Mouse (Mus musculus): ENCODE results near the gene Bysl.
"Not testable (repeated sequence)": the region's sequence is repeated elsewhere in the genome, so short reads cannot be mapped to it uniquely, and the experiment has no call there.

Gene Bysl

GRCm38 (mm10) chr17:47618556-47619311 is 7.4 kb upstream of the Bysl start:
- DNase-seq, result peak; percentile 34 to 53

GRCm38 (mm10) chr17:47617605-47618307 is 6.5 kb upstream of the Bysl start:
- no peak for DNase-seq

DNA sequence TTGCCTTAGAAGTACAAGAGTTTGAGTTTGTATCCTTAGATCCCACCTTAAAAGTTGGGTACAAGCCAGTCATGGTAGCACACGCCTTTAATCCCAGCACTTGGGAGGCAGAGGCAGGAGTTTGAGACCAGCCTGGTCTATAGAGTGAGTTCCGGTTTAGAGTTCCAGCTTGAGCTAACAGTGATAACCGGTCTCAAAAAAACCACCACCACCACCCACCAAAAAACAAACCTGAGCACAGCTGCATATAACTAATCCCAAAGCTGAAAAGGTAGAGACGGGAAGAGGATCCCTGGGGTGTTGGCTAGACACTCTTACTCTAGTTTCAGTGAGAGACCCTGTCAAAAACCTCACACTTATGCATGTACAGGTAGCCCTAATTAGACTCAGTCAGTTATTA is 5.4 kb upstream of the Bysl start:
- DNase-seq, result no peak

GRCm38 (mm10) chr17:47616119-47616518 is 4.8 kb upstream of the Bysl start:
- DNase-seq, result no peak

DNA sequence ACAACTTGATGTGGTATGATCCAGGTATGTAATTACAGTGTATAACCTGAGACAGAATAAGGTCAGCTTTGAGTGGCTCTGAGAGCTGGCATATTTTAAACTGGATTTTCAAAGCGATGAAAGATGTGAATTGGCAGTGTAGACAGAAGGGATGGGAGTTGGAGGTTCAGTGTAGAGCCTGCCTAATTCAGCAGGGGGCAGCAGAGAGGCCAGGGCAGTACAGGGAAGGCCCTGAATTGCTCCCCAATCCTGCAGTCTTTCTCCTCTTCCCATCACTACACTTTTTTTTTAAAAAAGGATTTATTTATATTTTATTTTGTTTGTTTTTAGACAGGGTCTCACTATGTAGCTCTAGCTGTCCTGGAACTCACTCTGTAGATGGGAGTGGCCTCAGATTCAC is 2.7 kb upstream of the Bysl start:
- peak in 1 of 2 experiments; percentile 43 for DNase-seq

DNA sequence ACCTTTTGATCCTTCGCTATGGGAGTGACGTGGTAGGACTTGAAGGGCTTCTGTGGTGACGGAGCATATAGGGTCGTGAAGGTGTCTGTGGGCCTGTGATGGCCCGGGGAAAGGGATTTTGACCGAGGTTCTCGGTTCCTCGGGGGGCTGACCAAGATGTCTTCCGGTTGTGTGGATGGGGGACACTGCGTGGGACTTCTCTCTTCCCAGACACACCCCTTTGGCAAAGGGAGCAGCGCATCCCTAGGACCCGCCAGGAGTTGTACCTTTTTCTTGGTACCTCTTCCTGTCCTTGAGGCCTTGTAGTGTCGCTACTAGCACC is 330 bp upstream of the Bysl start:
- DNase-seq, result no peak

- no peak for DNase-seq
Observed at GRCm38 (mm10) chr17:47609182-47609581, 2.1 kb downstream of the Bysl start.

DNA sequence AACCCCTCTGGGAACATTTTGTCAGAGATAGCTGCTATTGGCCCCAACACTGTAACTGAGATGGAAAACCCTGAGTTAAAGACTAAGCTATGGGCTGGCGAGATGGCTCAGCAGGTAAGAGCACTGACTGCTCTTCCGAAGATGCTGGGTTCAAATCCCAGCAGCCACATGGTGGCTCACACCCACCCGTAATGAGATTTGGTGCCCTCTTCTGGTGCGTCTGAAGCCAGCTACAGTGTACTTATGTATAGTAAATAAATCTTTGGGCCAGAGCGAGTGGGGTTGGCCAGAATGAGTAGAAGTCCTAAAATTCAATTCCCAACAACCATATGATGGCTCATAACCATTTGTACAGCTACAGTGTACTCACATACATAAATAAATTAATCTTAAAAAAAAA is 5.1 kb downstream of the Bysl start:
- no peak for DNase-seq

DNA sequence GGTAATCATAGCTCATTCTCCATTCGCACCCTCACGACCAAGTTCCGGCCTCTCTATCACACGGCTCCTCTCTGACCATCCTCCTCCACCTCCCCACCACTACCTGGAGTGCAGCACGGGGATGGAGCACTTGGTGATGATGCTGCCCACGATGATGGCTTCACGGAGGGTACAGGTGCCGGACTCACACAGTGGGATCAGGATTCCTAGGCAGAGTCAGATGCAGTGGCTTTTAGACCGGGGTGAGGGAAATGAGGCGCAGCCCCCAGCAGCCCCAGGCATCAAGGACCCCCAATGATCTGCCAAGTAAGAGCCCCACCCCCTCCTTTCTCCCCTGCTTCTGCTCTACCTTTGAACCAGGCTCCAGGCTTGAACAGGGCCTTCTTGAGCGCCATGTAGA is 9.0 kb downstream of the Bysl start:
- DNase-seq, result no peak

DNA sequence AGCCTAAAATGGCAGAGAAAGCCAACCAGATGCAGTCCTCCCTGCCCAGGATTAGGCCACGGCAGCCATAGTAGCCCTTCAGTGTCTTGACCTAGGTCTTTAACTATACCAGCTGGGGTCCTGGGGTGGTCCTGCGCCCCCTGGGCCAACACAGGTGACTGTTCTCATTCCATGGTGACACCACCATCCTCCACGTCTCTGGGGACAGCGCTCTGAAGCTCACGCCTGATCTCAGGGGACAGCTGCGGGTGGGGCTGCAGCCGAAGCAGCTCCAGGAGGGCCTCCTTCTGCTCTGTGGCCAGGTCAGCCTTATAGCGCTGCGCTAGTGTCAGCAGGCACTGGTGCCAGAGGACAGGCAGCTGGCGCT is 9.9 kb downstream of the Bysl start:
- no peak for DNase-seq

DNA sequence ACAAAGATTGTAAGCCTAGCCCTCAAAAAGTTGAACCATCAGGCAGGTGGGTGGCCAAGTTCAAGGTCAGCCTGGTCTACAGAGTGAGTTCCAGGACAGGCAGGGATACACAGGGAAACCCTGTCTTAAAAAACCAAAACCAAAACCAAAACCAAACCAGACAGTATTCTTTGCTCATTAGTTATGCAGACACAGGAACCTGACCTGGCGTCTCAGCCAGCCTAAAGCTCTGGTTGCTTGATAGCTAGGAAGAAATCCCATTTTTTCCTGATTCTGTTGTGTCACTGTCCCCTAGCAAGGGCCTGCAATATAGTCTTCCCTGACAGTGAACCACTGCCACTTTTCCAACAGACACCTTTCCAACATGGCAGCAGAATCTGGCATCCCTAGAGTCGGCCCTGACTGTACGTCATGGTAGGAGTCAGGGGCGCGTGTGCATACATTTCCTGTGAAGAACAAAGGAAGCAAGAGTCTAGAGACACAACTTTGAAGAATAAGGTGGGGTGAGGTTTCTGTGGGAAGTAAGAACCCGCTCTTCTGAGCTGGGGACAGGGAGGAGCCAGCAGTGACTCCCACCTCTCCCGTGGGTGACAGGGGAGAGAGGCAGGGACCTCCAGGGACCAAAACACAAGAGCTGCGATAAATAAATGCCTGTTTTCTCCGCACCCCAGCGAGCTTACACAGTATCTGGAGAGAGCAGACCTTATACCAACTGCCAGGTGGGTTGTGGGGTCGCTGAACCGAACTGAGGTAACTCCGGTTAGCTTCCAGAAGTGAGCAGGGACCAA is 10.5 kb downstream of the Bysl start:
- no peak for DNase-seq

- DNase-seq, result no peak
Observed at GRCm38 (mm10) chr17:47599511-47600297, 11.6 kb downstream of the Bysl start.

GRCm38 (mm10) chr17:47598580-47599304 is 12.6 kb downstream of the Bysl start:
- DNase-seq, result not testable (repeated sequence)

GRCm38 (mm10) chr17:47597838-47598579 is 13.3 kb downstream of the Bysl start:
- DNase-seq, result peak; percentile 37 to 49

DNA sequence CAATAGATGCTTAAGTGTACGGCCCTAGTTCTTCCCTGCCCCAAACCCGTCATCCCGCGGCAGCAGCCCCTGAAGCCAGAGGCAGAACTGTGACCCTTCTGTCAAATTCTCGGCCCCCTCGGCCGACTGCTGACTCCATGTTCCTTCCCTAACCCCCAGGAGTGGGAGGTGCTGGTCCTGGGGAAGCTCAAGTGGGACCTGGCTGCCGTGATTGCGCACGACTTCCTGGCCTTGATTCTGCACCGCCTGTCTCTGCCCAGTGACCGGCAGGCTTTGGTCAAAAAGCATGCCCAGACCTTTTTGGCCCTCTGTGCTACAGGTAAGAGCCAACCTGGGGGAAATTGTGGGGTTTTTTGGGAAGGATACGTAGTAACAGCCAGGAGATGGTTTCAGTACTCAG is 14.0 kb downstream of the Bysl start:
- DNase-seq, result no peak

DNA sequence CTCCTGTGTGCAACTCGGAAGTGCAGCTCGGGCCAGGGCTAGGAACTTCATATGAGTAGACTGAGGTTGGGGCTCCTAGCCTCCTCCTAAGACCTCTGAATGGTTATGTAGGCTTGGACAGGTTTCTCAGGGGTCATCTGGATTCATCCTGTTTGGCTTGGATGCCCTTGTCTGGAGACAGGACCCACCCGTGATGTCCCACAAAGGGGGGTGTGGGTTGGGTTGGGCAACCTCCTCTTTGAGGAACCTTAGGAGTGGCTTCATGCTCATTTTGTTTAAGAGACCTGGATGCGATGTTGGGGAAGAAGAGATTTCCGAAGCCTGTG is 14.5 kb downstream of the Bysl start:
- no peak for DNase-seq

- DNase-seq, result no peak
Observed at GRCm38 (mm10) chr17:47596162-47596838, 15.0 kb downstream of the Bysl start.

DNA sequence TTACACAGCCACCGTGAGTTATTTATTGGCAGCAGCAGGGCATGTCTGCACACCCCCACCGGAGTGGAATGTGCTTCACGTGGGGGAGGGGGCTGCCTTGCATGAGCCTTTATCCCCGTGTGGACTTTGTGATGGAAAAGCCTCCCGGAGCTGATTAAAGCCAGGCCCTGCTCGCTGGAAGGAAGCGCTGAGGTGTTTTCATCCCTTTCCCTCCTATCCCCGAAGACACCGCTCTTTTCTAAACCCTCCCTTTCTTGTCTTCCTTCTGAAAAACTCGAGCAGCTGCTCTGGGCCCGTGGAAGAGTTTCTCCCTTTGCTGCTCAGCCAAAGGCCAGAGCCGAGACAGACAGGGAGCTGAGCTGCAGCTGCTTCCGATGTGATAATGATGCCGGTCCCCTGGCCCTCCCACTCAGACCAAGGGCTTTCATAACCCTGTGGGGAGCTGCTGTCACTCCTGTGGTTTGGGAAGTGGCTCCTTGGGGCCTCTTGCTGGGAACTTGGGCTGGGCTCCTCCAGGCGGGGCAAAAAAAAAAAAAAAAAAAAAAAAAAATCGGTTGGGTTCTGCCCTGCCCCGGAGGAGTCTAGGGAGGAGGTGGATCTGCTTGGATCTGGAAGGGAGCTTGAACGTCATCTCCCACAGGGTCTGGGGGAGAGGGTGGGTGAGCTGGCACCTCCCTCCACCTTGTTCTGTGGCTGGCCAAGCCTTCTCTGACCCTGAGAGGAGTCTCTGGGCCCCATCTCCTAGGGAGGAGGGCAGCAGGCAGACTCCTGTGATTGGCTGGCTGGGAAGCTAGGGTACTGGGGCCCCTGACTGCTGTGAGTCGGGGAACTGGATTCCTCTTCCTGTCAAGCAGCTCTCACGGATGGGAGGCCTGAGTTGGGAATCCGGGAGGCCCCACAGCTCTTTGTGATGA is 15.8 kb downstream of the Bysl start:
- no peak for DNase-seq

GRCm38 (mm10) chr17:47594969-47595247 is 16.4 kb downstream of the Bysl start:
- DNase-seq, result no peak
